Mouse (Mus musculus) midbrain, embryonic 16.5 days (tissue): ENCODE results near the gene Mybpc2. TPM values are rescaled to one million over a fixed set of nuclear protein-coding genes. Genes with fewer than 3 reads are reported as not detected.
A peak's percentile ranks its signal among the peaks of the same experiment; 100 is the strongest.

Experiments used
- ATAC-seq: fragments of 200-750 bp; cut with Nextera tagmentation; 2 replicates; pipeline ENCODE4 v1.8.0; 2017; ENCODE audit warnings: moderate TSS enrichment
- H3K27ac ChIP-seq: fragments of 300-500 bp; sonication (generic); 2 replicates; pipeline ENCODE4 v1.5.1; 2014; ENCODE audit warnings: mild to moderate bottlenecking, low read length, mixed read lengths
- H3K27me3 ChIP-seq: fragments of 300-500 bp; sonication (generic); 2 replicates; pipeline ENCODE4 v1.6.1; 2014; ENCODE audit warnings: low read depth, low read length, mixed read lengths; ENCODE audit not compliant: control insufficient read depth, insufficient read depth
- H3K36me3 ChIP-seq: fragments of 300-500 bp; sonication (generic); 2 replicates; pipeline ENCODE4 v1.6.1; 2014; ENCODE audit warnings: mild to moderate bottlenecking, low read length, moderate library complexity, mixed read lengths; ENCODE audit not compliant: control insufficient read depth, insufficient read depth
- H3K4me1 ChIP-seq: fragments of 300-500 bp; sonication (generic); 2 replicates; pipeline ENCODE4 v1.6.1; 2014; ENCODE audit warnings: mild to moderate bottlenecking, low read length, mixed read lengths; ENCODE audit not compliant: control insufficient read depth, insufficient read depth
- H3K4me2 ChIP-seq: fragments of 300-500 bp; sonication (generic); 2 replicates; pipeline ENCODE4 v1.6.1; 2014; ENCODE audit warnings: mild to moderate bottlenecking, low read length, mixed read lengths
- H3K4me3 ChIP-seq: fragments of 300-500 bp; sonication (generic); 2 replicates; pipeline ENCODE4 v1.5.1; 2014; ENCODE audit warnings: low read depth, mild to moderate bottlenecking, low read length, moderate library complexity, mixed read lengths
- H3K9ac ChIP-seq: fragments of 300-500 bp; sonication (generic); 2 replicates; pipeline ENCODE4 v1.6.1; 2014; ENCODE audit warnings: low read depth, low read length, mixed read lengths
- H3K9me3 ChIP-seq: fragments of 300-500 bp; sonication (generic); replicated peaks from 2 replicates; pipeline ENCODE4 v1.6.1; 2014; ENCODE audit warnings: mild to moderate bottlenecking, low read length, mixed read lengths; ENCODE audit not compliant: control insufficient read depth, poor library complexity, severe bottlenecking
- WGBS: fragments of 180-500 bp; shearing (Covaris S2); extraction: QIAGEN DNeasy Blood & Tissue Kit; methylation state at CpG from one replicate; pipeline ENCODE4 v1.1.7; 2014; 5-methylcytosine and 5-hydroxymethylcytosine counted together
- polyA plus RNA-seq: library from polyadenylated mRNA; unstranded; fragments of >200 nt; fragmentation: Nextera tagmentation; extraction: Ambion mirVana; gene quantifications from 2 replicates; pipeline ENCODE4 v1.2.1, GENCODE M21; 2015

Mybpc2 gene
- polyA plus RNA-seq, 1 experiment from 2014 or later: 0.16 TPM

- WGBS: 73% methylated on average over 10 of the region's 10 CpGs
- H3K9me3 ChIP-seq: no peaks in the 10 kb centered on the region
- no peak overlapping the region for H3K4me2 ChIP-seq
- H3K4me3 ChIP-seq: no peak overlapping the region
- peaks cover 24% of the 10 kb centered on the region for H3K36me3 ChIP-seq
- H3K4me1 ChIP-seq: peaks cover 46% of the 10 kb centered on the region
- peak overlapping the region; percentile 94 for H3K27ac ChIP-seq
- 0 out of 2 replicates have a peak overlapping the region, but pooled peaks have one; percentile 28 for H3K9ac ChIP-seq
- no peak for ATAC-seq
- no peaks in the 10 kb centered on the region for H3K27me3 ChIP-seq
Observed at GRCm38 (mm10) chr7:44466006-44466887, 58.2 kb downstream of the Mybpc2 start.

DNA sequence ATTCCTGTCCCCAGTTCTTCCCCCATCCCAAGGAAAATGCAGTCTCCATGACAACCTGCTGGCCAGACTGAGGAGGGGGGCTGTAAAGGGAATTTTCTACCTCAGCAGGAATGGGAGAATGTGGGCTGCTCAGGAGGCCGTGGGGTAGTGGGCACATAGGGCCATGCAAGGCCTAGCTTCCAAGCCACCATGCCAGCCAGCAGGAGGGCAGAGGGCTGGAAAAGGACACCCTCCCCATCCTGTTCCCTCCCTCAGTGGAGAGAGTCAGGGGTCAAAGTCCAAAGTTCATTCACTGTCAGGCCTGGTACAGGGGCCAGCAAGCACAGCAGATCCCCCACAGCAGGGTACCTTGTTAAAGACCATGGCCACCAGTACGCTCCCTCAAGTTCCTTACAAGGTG is 59.3 kb downstream of the Mybpc2 start, which contains the start of gene Aspdh:
Gene Aspdh (plus strand): TSS at position 281 of the 400 bp plus-strand sequence.
- Histone ChIP-seq H3K9ac (peak within 1 kb of the TSS; percentile 39), H3K36me3 (peaks cover 29% of the 10 kb centered on the region), H3K9me3 (no peaks in the 10 kb centered on the region), H3K27ac (peak within 1 kb of the TSS; percentile 88), H3K4me2 (peak within 1 kb of the TSS; percentile 19), H3K4me3 (no peak within 1 kb of the TSS), H3K27me3 (no peaks in the 10 kb centered on the region), H3K4me1 (peaks cover 46% of the 10 kb centered on the region)
- 41% methylated on average over 2 of the region's 2 CpGs for WGBS
- no peak for ATAC-seq

GRCm38 (mm10) chr7:44464511-44464910 is 59.9 kb downstream of the Mybpc2 start:
- ATAC-seq: no peak
- H3K27me3 ChIP-seq: no peaks in the 10 kb centered on the region
- H3K4me2 ChIP-seq: peak overlapping the region; percentile 19
- no peaks in the 10 kb centered on the region for H3K9me3 ChIP-seq
- H3K27ac ChIP-seq: peak overlapping the region; percentile 88
- peaks cover 30% of the 10 kb centered on the region for H3K36me3 ChIP-seq
- H3K9ac ChIP-seq: peak overlapping the region; percentile 39; the same call in 1 of the 2 replicates
- peaks cover 43% of the 10 kb centered on the region for H3K4me1 ChIP-seq
- WGBS: 7% methylated on average over 4 of the region's 4 CpGs
- no peak overlapping the region for H3K4me3 ChIP-seq

DNA sequence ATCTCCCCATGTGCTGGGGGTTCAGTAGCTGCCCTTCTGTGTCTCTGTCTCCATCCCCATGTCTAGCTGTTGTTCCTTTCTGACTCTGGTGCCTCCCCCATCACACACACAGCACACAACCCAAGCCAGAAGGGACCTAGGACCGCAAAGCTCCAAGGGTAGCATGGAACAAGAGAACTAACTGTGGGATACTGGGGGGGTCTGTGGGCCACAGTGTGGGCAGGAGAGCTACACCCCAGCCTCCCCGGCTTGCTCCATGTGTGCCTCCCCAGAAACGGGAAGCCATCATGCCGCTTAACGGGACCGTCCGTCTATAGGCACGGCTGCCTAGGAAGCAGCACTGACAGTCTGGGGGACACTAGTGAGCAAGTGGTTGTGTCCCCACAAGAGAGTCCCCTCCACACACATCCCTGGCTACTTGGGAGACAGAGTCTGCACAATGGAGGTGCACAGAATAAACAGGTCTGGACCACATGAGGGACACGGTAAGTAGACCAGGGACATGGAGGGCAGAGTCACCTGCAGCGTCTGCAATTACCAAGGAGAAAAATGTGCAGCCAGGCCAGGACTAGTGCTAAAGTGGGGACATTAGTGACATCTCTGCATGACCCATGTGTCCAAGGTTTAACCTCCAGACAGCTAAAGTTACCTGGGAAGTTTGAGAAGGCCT is 60.8 kb downstream of the Mybpc2 start:
- no peak for ATAC-seq
- WGBS: 84% methylated on average over 10 of the region's 10 CpGs
- peaks cover 34% of the 10 kb centered on the region for H3K4me1 ChIP-seq

GRCm38 (mm10) chr7:44463056-44463425 is 61.4 kb downstream of the Mybpc2 start:
- no peak for ATAC-seq
- H3K27ac ChIP-seq: no peak overlapping the region
- peaks cover 32% of the 10 kb centered on the region for H3K4me1 ChIP-seq
- no peak overlapping the region for H3K9ac ChIP-seq
- no peak overlapping the region for H3K4me3 ChIP-seq
- H3K9me3 ChIP-seq: no peaks in the 10 kb centered on the region
- peaks cover 40% of the 10 kb centered on the region for H3K36me3 ChIP-seq
- H3K4me2 ChIP-seq: no peak overlapping the region
- H3K27me3 ChIP-seq: no peaks in the 10 kb centered on the region
- 51% methylated on average over 8 of the region's 8 CpGs for whole genome bisulfite sequencing

More for the DNA sequence above, 60.8 kb downstream of the Mybpc2 start:
- Histone ChIP-seq H3K36me3 (peaks cover 34% of the 10 kb centered on the region), H3K9me3 (no peaks in the 10 kb centered on the region), H3K4me3 (no peak overlapping the region), H3K9ac (peak overlapping the region; percentile 34), H3K27me3 (no peaks in the 10 kb centered on the region), H3K4me2 (no peak overlapping the region), H3K27ac (peak overlapping the region; percentile 88)

DNA sequence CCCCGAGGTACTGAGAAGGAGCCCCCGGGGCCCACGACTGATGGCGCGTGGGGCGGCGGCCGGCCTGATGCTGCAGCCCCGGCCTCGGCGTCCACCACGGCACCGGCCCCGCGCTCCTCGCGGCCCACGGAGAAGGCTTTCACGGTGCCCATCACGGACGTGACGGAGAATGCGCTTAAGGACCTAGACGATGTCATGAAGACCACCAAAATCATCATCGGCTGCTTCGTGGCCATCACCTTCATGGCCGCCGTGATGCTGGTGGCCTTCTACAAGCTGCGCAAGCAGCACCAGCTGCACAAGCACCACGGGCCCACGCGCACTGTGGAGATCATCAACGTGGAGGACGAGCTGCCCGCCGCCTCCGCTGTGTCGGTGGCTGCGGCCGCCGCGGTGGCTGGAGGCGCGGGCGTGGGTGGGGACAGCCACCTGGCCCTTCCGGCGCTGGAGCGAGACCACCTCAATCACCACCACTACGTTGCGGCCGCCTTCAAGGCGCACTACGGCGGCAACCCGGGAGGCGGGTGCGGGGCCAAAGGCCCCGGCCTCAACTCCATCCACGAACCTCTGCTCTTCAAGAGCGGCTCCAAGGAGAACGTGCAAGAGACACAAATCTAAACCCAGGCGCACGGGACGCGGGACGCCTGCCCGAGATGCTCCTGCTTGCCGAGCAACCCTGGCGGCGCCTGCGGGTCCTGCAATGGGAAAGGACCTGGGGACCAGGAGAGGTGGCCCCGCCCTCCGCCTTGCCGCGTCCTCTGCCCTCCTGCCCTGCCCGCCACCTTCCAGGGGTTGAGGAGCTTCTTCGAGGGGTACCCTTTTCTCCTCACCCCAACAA is 62.0 kb downstream of the Mybpc2 start:
- 0 out of 2 replicates have a peak overlapping the region, but pooled peaks have one; percentile 16 for H3K9ac ChIP-seq
- H3K36me3 ChIP-seq: peaks cover 40% of the 10 kb centered on the region
- H3K27ac ChIP-seq: 0 out of 2 replicates have a peak overlapping the region, but pooled peaks have one; percentile 22
- H3K4me3 ChIP-seq: no peak overlapping the region
- H3K4me2 ChIP-seq: no peak overlapping the region
- H3K27me3 ChIP-seq: no peaks in the 10 kb centered on the region
- no peak for ATAC-seq
- H3K4me1 ChIP-seq: peaks cover 31% of the 10 kb centered on the region
- H3K9me3 ChIP-seq: no peaks in the 10 kb centered on the region
- 31% methylated on average over 77 of the region's 77 CpGs for WGBS

DNA sequence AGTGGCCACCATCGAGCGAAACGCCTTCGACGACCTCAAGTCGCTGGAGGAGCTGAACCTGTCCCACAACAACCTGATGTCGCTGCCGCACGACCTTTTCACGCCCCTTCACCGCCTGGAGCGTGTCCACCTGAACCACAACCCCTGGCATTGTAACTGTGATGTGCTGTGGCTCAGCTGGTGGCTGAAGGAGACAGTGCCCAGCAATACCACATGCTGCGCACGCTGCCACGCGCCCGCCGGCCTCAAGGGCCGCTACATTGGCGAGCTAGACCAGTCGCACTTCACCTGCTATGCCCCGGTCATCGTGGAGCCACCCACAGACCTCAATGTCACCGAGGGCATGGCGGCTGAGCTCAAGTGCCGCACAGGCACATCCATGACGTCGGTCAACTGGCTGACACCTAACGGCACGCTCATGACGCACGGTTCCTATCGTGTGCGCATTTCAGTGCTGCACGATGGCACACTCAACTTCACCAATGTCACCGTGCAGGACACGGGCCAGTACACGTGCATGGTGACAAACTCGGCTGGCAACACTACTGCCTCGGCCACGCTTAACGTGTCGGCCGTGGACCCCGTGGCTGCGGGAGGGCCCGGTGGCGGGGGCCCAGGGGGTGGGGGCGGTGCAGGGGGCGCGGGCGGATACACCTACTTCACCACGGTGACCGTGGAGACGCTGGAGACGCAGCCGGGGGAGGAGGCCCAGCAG is 62.8 kb downstream of the Mybpc2 start:
- Histone ChIP-seq H3K9me3 (no peaks in the 10 kb centered on the region), H3K4me3 (no peak overlapping the region), H3K36me3 (peaks cover 43% of the 10 kb centered on the region), H3K9ac (no peak overlapping the region), H3K27me3 (no peaks in the 10 kb centered on the region), H3K4me1 (peaks cover 24% of the 10 kb centered on the region), H3K27ac (no peak overlapping the region), H3K4me2 (no peak overlapping the region)
- no peak for ATAC-seq
- WGBS: 74% methylated on average over 57 of the region's 57 CpGs

GRCm38 (mm10) chr7:44460767-44461502 is 63.5 kb downstream of the Mybpc2 start:
- no peaks in the 10 kb centered on the region for H3K27me3 ChIP-seq
- no peak overlapping the region for H3K4me2 ChIP-seq
- WGBS: 81% methylated on average over 31 of the region's 31 CpGs
- H3K36me3 ChIP-seq: peaks cover 46% of the 10 kb centered on the region
- peaks cover 23% of the 10 kb centered on the region for H3K4me1 ChIP-seq
- no peak overlapping the region for H3K27ac ChIP-seq
- no peak overlapping the region for H3K4me3 ChIP-seq
- H3K9ac ChIP-seq: no peak overlapping the region
- no peak for ATAC-seq
- no peaks in the 10 kb centered on the region for H3K9me3 ChIP-seq
